Mouse (Mus musculus): ENCODE measurements around the gene Duoxa2. TPM values are rescaled to one million over a fixed set of nuclear protein-coding genes. Genes with fewer than 3 reads are reported as not detected.
A peak's percentile ranks its signal among the peaks of the same experiment; 100 is the strongest.

The Duoxa2 gene
- 0.17 TPM in 1 of 2 replicates, not detected in the other for polyA plus RNA-seq (2014; fragmentation: Nextera tagmentation; extraction: Ambion mirVana)

DNA sequence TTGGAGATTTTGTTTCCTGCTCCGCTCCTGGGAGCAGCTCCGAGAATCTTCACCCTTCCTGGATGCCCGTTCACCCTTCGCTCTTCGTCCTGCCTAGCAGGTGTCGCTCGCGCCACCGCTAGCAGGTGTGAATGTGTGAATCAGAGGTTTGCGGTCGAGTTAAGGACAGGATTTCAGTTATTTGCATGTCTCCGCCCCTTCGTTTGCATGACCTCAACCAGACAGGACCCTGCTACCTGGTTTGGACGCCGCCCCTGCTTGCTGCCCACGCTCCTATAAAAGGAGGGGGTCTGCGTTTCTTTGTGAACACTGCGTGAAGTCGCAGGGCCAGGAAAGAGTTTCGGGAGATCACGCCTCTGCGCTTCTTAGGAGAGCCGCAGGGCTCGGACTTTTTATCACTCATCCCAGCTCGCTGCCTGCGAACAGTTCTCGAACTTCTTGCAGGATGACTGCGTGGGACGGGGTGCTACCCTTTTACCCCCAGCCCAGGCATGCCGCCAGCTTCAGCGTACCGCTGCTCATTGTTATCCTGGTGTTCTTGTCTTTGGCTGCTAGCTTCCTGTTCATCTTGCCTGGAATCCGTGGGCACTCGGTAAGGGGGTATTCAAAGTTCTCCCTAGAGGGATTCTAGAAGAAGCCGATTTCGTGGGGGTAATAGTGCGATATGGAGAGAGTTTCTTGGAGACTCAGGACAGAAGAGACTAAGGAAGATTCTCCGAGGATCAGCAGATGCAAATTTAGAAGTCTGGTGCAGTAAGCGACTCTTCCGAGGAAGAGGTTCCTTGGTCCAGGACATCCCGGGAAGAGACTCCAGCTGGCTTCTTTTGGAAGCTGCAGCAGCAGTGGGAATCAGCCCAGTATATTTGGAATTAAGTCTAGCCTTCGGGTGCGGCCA, at the start of gene Duoxa2:
TSS of gene Duoxa2 (plus strand) at position 305 of the 895 bp plus-strand sequence.
- H3K27me3 ChIP-seq (ENCODE audit: control insufficient read depth, insufficient read depth, low read length), result peaks cover 68% of the 10 kb centered on the region
- peaks cover 15% of the 10 kb centered on the region; the same call in 1 of the 2 replicates for H3K4me1 ChIP-seq (ENCODE audit: control insufficient read depth, insufficient read depth, low read length)
- H3K27ac ChIP-seq (ENCODE audit: low read length), result no peak within 1 kb of the TSS
- peak within 1 kb of the TSS; percentile 28 for H3K4me2 ChIP-seq (replicated peaks; ENCODE audit: low read depth, low read length)
- no peak within 1 kb of the TSS for H3K9ac ChIP-seq (replicated peaks; ENCODE audit: low read depth, low read length)
- H3K36me3 ChIP-seq (ENCODE audit: control insufficient read depth, insufficient read depth, low read length), result no peaks in the 10 kb centered on the region
- peak within 1 kb of the TSS; percentile 14 for H3K4me3 ChIP-seq (ENCODE audit: low read depth, low read length)
- 0 out of 2 replicates have a peak, but pooled peaks have one; percentile 14 for ATAC-seq (ENCODE audit: insufficient number of reproducible peaks, insufficient read depth, low FRiP score, low read depth)
- WGBS, result under 1% methylated on average over 43 of the region's 43 CpGs
- no peaks in the 10 kb centered on the region for H3K9me3 ChIP-seq (ENCODE audit: control insufficient read depth, low read depth, low read length)

DNA sequence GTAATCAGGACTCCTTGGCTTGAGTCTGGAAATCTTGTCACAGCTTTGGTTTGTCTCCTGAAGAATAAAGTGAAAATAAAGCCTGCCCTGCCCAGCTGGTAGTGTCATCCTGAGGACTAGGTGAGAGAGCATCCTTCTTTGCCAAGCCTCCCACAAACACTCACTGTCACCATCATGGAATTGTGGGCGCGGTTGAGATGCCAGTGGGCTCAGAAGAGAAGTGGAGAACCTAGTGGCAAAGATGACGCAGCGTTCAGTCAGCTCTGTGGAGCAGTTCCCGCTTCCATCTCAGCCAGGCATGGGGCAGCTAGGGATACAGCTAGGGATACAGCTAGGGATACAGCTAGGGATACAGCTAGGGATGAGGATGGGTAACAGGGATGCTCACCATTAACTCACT, 42.7 kb upstream of the Duoxa2 start:
- Histone ChIP-seq H3K27me3 (ENCODE audit: control insufficient read depth, insufficient read depth, low read length) (no peaks in the 10 kb centered on the region), H3K9ac (replicated peaks; ENCODE audit: low read depth, low read length) (no peak overlapping the region), H3K4me1 (ENCODE audit: control insufficient read depth, insufficient read depth, low read length) (no peaks in the 10 kb centered on the region), H3K4me3 (ENCODE audit: low read depth, low read length) (no peak overlapping the region), H3K4me2 (replicated peaks; ENCODE audit: low read depth, low read length) (no peak overlapping the region), H3K27ac (ENCODE audit: low read length) (no peak overlapping the region), H3K36me3 (ENCODE audit: control insufficient read depth, insufficient read depth, low read length) (0 out of 2 replicates have a peak, but pooled peaks cover 3% of the 10 kb centered on the region), H3K9me3 (ENCODE audit: control insufficient read depth, low read depth, low read length) (no peaks in the 10 kb centered on the region)
- ATAC-seq (ENCODE audit: insufficient number of reproducible peaks, insufficient read depth, low FRiP score, low read depth), result no peak
- 88% methylated on average over 5 of the region's 5 CpGs for WGBS

DNA sequence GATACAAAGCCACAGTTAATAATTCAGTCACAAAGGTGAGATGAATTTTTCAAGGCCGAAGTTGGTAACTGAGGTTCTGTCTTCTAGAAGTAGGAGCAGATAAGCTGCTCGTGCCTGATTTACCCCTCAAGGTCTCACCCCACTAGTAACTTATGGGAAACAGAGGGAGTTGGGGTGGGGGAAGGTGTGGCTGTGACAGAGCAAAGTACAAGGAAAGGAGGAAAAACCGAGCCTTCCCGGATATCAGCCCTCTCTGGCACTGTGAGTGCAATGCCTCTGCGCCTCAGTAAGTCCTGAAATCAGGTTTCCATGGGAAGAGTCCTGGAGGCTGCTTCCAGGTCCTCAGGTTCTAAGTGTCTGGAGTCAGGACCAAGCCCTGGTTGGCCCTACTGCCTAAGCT, 38.0 kb upstream of the Duoxa2 start:
- Histone ChIP-seq H3K4me2 (replicated peaks; ENCODE audit: low read depth, low read length) (no peak overlapping the region), H3K36me3 (ENCODE audit: control insufficient read depth, insufficient read depth, low read length) (0 out of 2 replicates have a peak, but pooled peaks cover 3% of the 10 kb centered on the region), H3K9me3 (ENCODE audit: control insufficient read depth, low read depth, low read length) (no peaks in the 10 kb centered on the region), H3K27ac (ENCODE audit: low read length) (no peak overlapping the region), H3K27me3 (ENCODE audit: control insufficient read depth, insufficient read depth, low read length) (no peaks in the 10 kb centered on the region), H3K9ac (replicated peaks; ENCODE audit: low read depth, low read length) (no peak overlapping the region), H3K4me1 (ENCODE audit: control insufficient read depth, insufficient read depth, low read length) (no peaks in the 10 kb centered on the region), H3K4me3 (ENCODE audit: low read depth, low read length) (no peak overlapping the region)
- 80% methylated on average over 5 of the region's 5 CpGs for WGBS
- ATAC-seq (ENCODE audit: insufficient number of reproducible peaks, insufficient read depth, low FRiP score, low read depth), result no peak

DNA sequence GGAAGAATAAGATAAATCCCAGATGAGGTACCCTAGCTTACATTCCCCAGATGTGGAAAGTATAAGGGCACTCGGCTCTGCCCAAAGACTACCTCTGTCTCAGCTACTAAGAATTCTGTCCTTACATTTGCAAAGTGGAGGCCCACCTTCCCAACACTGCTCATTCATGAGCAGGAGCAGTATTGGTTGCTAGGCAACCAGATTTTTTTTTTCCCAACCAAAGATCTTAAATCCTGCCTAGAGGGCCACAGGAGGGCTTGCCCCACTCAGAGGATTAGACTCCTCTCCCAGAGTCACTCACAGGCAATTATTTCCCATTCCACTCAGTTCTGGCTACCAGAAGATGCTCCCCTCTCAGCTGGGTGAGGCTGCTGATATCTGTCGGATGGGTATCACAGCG, 34.0 kb upstream of the Duoxa2 start:
- Histone ChIP-seq H3K4me1 (ENCODE audit: control insufficient read depth, insufficient read depth, low read length) (no peaks in the 10 kb centered on the region), H3K36me3 (ENCODE audit: control insufficient read depth, insufficient read depth, low read length) (no peaks in the 10 kb centered on the region), H3K9ac (replicated peaks; ENCODE audit: low read depth, low read length) (no peak overlapping the region), H3K27me3 (ENCODE audit: control insufficient read depth, insufficient read depth, low read length) (no peaks in the 10 kb centered on the region), H3K4me2 (replicated peaks; ENCODE audit: low read depth, low read length) (no peak overlapping the region), H3K27ac (ENCODE audit: low read length) (no peak overlapping the region), H3K4me3 (ENCODE audit: low read depth, low read length) (no peak overlapping the region), H3K9me3 (ENCODE audit: control insufficient read depth, low read depth, low read length) (no peaks in the 10 kb centered on the region)
- ATAC-seq (ENCODE audit: insufficient number of reproducible peaks, insufficient read depth, low FRiP score, low read depth), result no peak
- WGBS, result 74% methylated on average over 3 of the region's 3 CpGs

DNA sequence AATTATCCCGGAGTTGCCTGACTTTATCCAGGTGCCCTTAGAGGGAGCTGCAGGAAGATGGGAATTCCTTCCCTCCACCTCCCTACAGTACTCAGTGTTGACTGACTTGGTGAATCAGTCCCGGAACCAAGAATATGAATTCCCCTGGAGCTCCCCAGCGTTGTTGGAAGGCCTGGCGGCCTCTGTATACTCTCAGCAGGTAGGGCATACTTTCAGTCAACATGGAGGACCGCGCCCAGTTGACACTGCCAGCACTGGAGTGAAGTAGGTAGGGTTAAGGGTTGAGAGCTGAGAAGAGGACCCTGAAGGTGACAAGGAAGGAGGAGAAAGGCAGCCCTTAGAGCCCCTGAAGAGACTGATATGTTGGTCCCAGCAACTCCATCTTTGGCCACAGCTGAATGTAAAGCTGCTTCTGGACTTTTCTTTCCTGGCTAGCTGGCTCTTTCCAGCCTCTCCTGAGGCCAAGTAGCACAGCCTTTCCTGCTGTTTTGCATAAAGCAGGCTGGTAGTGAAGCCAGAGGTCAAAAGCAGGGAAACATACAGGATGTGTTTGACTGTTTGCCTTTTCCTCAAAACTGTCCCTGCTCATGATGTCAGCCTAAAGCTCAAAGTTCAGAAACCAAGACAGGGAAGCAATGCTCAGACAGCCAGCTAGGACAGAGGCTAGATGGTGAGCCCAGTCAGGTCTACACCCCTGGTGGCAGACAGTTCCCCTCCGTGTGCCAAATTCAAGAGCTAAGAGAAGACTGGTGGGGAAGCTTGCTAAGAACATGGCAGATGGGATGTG, 32.1 kb upstream of the Duoxa2 start:
- H3K27me3 ChIP-seq (ENCODE audit: control insufficient read depth, insufficient read depth, low read length), result no peaks in the 10 kb centered on the region
- ATAC-seq (ENCODE audit: insufficient number of reproducible peaks, insufficient read depth, low FRiP score, low read depth), result peak; percentile 50

DNA sequence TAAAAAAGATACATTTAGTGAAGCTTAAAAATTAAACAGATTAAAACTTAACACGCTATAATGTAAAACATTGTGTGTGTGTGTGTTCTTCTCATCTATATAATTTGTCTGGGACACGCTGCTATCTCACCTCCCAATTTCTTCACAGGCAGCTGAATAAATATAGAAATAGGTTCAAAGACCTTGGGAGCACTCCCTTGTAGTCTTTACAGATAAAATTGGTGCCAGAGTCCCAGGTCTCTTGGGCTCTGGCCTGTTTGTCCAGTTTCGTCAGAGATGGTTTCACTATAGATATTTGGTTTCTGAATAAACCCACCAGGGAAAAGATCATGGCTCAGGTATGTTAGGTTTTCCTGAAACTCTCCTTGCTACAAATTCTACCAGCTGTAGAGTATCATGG, 19.9 kb upstream of the Duoxa2 start:
- no peak for ATAC-seq (ENCODE audit: insufficient number of reproducible peaks, insufficient read depth, low FRiP score, low read depth)
- Histone ChIP-seq H3K9ac (replicated peaks; ENCODE audit: low read depth, low read length) (no peak overlapping the region), H3K27me3 (ENCODE audit: control insufficient read depth, insufficient read depth, low read length) (no peaks in the 10 kb centered on the region), H3K9me3 (ENCODE audit: control insufficient read depth, low read depth, low read length) (no peaks in the 10 kb centered on the region), H3K4me3 (ENCODE audit: low read depth, low read length) (no peak overlapping the region), H3K4me2 (replicated peaks; ENCODE audit: low read depth, low read length) (no peak overlapping the region), H3K27ac (ENCODE audit: low read length) (no peak overlapping the region), H3K4me1 (ENCODE audit: control insufficient read depth, insufficient read depth, low read length) (no peaks in the 10 kb centered on the region), H3K36me3 (ENCODE audit: control insufficient read depth, insufficient read depth, low read length) (no peaks in the 10 kb centered on the region)
- WGBS, result 84% methylated on average over 3 of the region's 3 CpGs

More for the DNA sequence above, 32.1 kb upstream of the Duoxa2 start:
- Histone ChIP-seq H3K4me3 (ENCODE audit: low read depth, low read length) (no peak overlapping the region), H3K9ac (replicated peaks; ENCODE audit: low read depth, low read length) (no peak overlapping the region), H3K9me3 (ENCODE audit: control insufficient read depth, low read depth, low read length) (no peaks in the 10 kb centered on the region), H3K36me3 (ENCODE audit: control insufficient read depth, insufficient read depth, low read length) (no peaks in the 10 kb centered on the region), H3K4me2 (replicated peaks; ENCODE audit: low read depth, low read length) (no peak overlapping the region), H3K27ac (ENCODE audit: low read length) (no peak overlapping the region), H3K4me1 (ENCODE audit: control insufficient read depth, insufficient read depth, low read length) (no peaks in the 10 kb centered on the region)
- 82% methylated on average over 7 of the region's 7 CpGs for WGBS

DNA sequence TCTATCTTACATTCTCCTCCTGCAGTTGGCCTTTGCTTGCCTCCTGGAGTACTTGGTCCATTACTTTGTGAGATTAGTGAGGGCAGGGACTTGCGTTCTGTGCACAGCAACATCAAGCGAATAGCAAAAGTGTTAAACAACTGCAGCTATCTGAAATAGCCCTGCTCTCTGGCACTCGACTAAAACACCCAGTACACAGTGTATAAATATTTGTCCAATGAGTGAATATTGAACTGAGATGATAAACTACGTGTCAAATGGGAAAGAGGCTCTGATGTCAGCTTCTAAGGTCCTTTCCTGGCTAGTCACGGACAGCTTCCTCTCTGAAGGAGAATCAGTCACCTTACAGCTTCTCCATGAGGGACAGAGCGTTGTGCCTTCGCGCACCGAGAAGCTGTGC, 14.6 kb upstream of the Duoxa2 start:
- Histone ChIP-seq H3K36me3 (ENCODE audit: control insufficient read depth, insufficient read depth, low read length) (no peaks in the 10 kb centered on the region), H3K27me3 (ENCODE audit: control insufficient read depth, insufficient read depth, low read length) (no peaks in the 10 kb centered on the region), H3K27ac (ENCODE audit: low read length) (no peak overlapping the region), H3K4me3 (ENCODE audit: low read depth, low read length) (no peak overlapping the region), H3K4me1 (ENCODE audit: control insufficient read depth, insufficient read depth, low read length) (no peaks in the 10 kb centered on the region), H3K4me2 (replicated peaks; ENCODE audit: low read depth, low read length) (no peak overlapping the region), H3K9me3 (ENCODE audit: control insufficient read depth, low read depth, low read length) (no peaks in the 10 kb centered on the region), H3K9ac (replicated peaks; ENCODE audit: low read depth, low read length) (no peak overlapping the region)
- no peak for ATAC-seq (ENCODE audit: insufficient number of reproducible peaks, insufficient read depth, low FRiP score, low read depth)
- 60% methylated on average over 9 of the region's 9 CpGs for WGBS

DNA sequence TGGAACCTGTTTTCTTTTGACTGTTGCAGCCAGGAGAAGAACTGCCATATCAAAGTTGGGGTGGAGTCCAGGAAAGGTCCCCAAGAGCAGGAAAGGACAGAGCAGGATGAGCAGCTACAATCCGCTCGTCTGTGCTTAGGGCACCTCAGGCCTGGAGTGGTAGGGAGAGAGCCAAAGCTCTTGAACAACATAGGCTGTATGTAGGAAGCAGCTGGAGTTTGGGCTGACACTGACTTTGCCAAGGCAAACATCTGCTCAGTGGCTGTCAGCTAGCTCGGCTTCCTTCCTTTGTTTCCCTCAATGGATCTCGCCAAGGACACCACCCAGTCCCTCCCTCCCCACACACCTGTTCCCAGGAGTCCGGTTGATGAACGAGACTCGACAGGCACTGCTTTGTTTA, 12.6 kb upstream of the Duoxa2 start:
- WGBS, result 60% methylated on average over 7 of the region's 7 CpGs

More for the DNA sequence above, 12.6 kb upstream of the Duoxa2 start:
- Histone ChIP-seq H3K4me3 (ENCODE audit: low read depth, low read length) (no peak overlapping the region), H3K9me3 (ENCODE audit: control insufficient read depth, low read depth, low read length) (no peaks in the 10 kb centered on the region), H3K27ac (ENCODE audit: low read length) (no peak overlapping the region), H3K4me2 (replicated peaks; ENCODE audit: low read depth, low read length) (no peak overlapping the region), H3K4me1 (ENCODE audit: control insufficient read depth, insufficient read depth, low read length) (no peaks in the 10 kb centered on the region), H3K36me3 (ENCODE audit: control insufficient read depth, insufficient read depth, low read length) (no peaks in the 10 kb centered on the region), H3K27me3 (ENCODE audit: control insufficient read depth, insufficient read depth, low read length) (no peaks in the 10 kb centered on the region), H3K9ac (replicated peaks; ENCODE audit: low read depth, low read length) (no peak overlapping the region)
- no peak for ATAC-seq (ENCODE audit: insufficient number of reproducible peaks, insufficient read depth, low FRiP score, low read depth)

All from stomach, embryonic 14.5 days (tissue).